Mouse (Mus musculus): ENCODE data around the gene Ccser2.
A peak's percentile ranks its signal among the peaks of the same experiment; 100 is the strongest.

The Ccser2 gene

DNA sequence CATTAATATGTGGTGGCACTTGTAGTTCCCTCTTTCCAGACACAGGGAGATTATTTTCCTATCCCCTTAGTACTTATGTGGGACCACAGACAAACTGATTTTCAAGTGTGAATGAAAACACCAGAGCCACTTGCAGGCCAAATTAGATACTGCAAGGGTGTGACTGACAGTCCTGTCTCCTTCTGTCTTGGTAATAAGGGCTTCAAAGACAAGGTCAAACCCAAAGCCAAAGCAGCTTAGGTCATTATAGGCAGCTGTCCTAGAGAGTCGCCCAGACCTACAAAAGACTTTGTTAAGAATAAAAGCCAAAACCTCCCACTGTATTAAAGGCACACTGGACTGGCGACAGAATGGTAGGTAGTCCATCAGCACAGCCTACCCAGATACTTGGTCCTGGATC lies 30.6 kb downstream of the Ccser2 start:
- DNase-seq (ENCODE audit: low spot score) = no peak

DNA sequence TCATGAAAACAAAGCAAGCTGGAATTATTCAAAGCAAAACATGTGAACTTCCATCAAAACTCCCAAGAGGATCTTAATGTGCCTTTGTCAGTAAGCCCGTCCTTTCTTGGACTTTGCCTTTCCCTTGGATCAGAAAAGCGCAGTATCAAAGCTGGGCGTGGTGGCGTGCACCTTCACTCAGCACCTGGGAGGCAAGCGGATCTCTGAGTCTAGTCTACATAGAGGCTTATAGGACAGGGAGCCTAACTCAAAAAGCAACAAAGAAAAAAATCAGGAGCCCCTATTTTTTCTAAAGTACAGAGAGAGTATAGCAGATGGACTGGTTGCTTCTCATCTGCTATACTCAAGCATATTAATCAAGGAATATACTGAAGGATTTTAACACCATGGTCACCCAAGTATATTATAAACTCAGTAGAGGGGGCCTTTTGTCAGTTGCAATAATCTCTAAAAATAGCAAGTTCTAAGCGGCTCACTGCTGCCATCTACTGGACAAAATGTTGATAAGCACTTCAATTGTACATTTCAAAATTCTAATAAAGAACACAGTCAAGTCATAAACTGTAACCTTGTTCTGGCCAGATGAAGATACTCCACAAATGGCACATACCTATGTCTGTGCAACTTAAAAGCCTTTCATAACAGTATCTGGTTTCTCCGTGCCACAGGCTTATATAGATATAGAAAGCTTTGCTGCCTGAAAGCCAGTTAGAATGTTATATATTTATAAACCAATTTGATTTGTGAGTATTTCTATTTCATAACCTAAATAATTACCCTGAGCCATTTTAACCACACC lies 31.3 kb downstream of the Ccser2 start:
- peak; percentile 62 for DNase-seq (ENCODE audit: low spot score)

DNA sequence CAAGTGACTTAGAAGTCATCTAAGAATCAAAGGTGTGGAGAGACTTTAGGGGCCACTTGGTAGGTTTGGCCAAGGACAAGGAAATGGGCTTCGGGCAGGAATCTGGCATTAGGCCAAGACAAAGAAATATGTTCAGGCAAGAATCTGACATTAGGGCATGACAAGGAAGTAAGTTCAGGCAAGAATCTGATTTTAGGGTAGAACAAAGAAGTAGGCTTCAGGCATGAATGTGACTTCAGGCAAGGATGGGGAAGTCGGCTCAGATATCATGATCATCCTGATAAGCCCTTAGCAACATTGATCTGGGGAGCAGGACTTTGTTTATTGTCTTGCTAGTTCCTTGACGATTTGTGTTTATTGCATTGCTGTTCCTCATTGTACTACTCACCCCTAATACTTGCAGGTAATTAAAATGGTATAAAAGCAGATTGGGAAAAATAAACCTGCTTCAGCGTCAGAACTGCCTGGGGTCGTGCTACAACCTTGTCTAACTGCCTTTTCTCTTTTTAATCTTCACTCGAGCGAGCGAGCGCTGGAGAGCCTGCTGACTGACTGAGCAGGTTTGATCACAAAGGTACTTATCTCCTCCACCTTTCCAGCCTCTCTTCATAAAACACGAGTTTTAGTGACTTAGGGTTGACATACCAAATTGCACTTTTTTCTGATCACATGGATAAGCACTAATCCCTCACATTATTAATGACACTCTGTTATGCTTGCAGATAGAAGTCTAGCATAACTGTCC lies 35.8 kb downstream of the Ccser2 start:
- DNase-seq (ENCODE audit: low spot score) = no peak

DNA sequence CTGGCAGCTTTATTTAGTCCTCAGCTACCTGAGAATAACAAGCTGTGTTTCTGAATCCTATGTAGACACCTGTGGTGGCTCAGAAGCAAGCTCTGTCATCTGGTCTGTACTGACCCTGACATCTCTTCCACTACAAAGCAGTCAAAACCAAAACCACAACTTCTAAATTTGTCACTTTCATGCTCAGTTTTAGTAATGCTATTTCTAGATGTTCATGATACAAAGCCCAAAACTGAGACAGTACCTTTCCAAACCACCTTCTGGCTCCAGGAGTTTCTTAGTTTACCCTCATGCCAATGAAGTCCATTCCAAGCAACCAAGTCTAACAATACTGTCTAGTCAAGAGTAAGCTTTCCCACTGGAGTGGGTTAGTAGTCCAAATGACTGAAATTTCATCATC lies 36.5 kb downstream of the Ccser2 start:
- no peak for DNase-seq (ENCODE audit: low spot score)

DNA sequence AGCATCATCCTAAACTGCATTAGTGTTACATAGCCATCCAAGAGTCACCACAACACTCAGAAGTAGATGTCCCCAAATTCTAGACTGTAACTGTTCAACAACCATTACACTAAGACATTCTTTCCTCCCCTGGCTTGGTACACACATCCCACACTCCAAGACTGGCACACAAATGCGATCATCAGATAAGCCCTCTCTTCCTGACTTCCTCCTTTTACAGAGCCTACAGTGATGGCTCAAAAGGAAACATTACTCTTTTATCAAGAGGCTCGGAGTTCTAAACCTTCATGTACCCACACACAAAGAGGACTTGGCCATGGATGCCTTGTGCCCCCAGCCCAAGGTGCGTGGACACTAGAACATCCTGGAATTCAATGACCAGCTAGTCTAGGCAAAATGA lies 45.2 kb downstream of the Ccser2 start:
- no peak for DNase-seq (ENCODE audit: low spot score)

DNA sequence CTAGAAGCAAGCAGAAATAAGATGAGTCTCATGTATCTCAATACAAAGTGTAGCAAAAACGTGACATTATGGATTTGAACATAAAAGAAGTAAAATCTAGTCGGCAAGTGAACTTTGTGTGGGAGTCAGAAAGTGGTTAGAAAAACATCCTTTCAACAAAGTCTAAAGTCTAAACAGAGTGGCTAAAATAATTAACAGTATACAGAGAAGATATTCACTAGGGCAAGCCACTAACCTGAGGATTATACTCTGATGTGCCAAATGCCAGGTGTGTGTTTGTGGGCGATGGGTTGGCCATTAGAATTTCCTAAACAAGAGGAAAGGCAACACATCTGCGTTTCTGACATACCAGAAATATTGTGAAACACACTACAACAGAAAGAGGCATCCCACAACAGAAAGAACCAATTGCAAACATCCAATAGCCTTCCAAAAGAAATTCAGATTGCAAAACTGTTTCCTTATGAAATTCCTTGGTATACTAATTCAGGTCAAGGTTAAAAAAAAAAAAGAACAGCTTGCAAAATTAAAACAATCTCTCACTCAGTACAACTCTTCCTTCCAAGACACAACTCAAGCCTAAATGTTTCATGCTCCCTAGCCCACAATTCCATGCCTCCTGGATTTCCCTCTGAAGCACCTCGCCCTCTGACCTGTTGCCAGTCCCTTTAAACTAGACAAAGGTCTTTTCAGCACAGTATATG lies 47.1 kb downstream of the Ccser2 start:
- DNase-seq (ENCODE audit: low spot score) = no peak

DNA sequence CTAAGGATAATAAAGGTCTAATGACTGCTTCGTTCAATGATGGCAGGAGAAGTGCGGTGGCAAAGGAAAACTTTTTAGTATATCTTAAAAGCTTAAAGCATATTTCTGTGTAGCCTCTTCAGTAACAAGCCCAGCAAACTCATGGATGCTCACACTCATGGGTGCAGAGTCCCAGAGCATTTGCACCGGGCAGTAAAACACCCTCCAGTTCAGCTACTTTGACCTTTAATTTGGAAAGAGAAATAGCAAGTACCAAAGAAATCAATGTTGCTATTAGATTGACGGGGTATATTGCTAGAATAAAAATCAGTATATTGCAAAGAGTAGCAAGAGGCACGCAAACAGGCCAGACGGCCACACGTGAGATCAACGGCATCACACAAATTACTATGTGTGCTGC lies 48.7 kb downstream of the Ccser2 start:
- no peak for DNase-seq (ENCODE audit: low spot score)

DNA sequence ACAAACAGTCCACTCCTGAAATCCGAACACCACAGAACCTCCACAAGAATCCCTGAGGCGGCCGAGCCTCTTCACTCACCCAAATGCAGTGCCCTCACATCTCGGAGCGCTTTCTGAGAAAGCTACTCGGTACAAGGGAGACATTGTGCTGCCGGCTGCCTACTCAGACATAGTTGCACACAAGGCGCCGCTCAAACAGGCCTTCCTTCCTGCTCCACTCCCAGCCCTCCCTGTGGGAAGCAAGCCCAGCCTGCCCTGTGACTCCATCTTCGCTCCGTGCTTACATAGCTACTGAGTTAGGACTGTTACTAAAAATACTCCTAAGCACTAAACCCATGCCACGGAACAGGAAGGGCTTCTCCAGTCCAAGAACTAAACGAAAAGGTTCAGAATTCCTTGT lies 49.4 kb downstream of the Ccser2 start:
- peak; percentile 61 for DNase-seq (ENCODE audit: low spot score)

DNA sequence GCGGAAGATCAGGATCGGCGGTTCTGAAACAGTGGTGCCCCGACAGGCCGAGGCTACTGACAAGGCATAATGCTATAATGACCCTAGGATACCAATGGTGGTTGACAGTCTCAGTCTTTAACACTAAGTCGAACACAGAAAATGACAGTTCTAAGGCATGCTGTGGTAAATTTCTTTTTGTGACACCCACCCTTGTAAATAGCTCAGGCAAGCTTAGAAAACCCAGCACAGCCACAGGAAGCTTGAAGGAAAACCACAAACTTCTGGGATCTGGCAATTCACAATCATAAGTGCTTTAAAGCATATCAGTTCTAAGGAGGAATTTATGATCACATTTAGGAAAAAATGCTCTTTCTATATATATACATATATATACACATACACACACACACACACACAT lies 53.4 kb downstream of the Ccser2 start:
- DNase-seq (ENCODE audit: low spot score) = no peak

DNA sequence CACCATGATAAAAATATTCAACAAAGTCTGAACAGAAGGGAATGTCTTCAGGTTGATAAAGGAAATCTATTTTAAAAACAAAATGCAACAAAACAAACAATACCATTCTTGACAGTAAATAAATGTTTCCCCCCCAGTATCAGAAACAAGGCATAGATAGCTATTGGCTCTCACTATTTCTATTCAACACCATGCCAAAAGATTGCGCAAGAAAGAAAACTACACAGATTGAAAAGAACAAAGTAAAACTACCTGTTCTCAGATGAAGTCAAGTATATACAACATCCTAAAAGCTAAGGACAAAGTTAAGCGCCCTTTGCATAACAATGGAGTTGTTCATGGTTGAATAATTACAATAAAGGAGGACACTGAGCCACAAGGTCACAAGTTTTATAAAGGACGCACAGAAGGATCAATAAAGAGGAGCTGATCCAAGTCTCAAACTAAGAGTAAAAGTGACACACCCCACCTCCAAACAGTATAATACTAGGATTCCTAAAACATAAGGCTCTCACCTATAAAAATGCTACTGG lies 54.0 kb downstream of the Ccser2 start:
- no peak for DNase-seq (ENCODE audit: low spot score)

DNA sequence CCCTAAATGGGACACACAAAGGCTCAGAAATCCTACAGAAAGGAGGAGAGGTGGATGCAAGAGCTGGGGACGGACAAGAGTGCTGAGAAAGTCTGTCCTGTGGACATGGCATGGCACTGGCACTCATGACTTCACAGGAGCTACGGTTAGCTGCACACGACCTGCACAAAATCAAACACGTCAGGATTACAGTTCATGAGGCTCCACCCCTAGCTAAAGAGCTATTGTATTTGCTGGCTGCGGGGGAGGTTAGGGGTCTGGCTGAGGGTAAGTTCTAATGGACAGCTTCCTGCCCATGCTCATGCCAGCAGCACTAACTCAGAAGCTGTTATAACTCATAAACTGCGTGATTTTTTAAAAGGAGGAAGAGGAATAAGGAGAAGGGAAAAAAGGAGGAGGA lies 56.8 kb downstream of the Ccser2 start:
- peak; percentile 11 for DNase-seq (ENCODE audit: low spot score)

DNA sequence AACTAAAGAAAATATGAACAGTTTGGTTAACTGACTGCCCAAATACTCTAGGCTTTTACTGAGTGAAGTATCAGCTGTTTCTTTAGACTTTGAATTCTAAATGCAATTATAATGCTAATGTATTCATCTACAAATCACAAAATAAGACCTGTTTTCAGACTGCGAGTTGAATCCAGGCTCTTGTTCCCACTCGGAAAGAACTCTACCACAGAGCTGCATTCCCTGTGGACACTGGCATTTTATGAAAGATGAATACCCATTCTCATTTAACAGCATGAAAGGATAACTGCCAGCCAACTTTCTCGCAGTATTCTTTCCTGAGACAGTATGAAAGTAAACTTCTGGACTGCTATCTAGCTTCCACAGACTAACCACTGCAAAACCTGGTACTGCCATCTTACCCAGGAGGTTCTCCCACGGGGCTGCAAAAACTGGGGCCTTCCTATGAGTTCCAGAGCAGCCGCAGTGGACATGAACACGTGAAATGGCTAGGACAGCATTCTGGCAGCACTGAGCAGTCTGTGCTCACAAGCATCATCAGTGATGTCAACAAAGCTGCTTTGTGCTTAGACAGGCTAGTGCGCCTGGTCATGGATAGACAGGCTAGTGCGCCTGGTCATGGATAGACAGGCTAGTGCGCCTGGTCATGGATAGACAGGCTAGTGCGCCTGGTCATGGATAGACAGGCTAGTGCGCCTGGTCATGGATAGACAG lies 62.6 kb downstream of the Ccser2 start:
- DNase-seq (ENCODE audit: low spot score) = no peak

DNA sequence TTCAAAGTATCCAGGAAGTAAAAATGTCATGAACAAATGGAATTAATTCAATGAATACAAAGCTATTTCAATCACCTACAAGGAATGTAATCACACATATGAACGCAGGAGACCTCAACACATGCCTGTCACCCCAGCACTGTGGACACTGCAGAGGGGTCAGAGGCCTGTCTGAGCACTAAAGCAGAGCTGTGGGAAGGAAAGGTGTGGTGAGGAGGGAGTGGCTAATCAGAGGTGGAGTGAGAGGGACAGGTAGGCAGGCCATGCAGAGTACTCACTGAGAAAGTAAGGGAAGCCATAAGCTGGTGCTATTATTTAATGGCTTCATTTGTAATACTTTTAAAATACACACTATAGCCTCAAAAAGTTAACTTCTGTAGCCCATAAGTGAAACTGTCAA lies 64.4 kb downstream of the Ccser2 start:
- DNase-seq (ENCODE audit: low spot score) = no peak

DNA sequence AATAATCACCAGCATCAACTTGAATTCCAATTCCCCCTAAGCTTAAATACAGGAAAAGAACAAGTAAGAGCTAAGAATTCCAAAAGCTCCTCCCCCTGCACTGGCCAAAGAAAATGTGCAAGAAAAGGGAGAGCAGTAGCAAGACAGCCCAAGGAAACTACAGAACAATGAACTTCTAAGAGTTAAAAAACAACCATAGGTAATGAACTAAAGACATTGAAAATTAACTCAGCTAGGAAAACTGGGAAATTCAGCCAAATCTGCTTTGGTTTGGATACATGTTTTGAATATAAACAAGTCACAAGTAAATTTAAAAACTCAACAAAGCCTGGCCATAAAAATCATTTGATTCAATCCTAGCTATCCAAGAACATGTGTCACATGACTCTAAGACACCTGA lies 67.7 kb downstream of the Ccser2 start:
- DNase-seq (ENCODE audit: low spot score) = no peak

DNA sequence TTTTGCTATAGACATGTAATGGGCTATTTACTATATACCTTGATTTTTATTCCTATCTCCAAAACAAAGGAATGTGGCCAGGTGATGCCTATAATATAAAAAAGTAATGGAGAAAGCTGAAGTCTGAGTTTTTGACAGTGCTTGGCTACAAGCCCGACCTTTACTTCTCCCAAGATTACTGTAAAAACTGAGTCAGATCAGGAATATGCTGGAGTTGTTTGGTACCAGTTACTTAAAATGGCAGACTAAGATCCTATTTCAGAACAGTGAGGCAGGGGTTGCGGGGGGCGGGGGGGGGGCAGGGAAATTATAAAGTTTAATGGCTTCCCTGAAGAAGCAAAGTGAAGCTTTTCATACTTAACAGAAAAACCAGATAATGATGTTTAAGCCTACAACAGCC lies 73.9 kb downstream of the Ccser2 start:
- no peak for DNase-seq (ENCODE audit: low spot score)

DNA sequence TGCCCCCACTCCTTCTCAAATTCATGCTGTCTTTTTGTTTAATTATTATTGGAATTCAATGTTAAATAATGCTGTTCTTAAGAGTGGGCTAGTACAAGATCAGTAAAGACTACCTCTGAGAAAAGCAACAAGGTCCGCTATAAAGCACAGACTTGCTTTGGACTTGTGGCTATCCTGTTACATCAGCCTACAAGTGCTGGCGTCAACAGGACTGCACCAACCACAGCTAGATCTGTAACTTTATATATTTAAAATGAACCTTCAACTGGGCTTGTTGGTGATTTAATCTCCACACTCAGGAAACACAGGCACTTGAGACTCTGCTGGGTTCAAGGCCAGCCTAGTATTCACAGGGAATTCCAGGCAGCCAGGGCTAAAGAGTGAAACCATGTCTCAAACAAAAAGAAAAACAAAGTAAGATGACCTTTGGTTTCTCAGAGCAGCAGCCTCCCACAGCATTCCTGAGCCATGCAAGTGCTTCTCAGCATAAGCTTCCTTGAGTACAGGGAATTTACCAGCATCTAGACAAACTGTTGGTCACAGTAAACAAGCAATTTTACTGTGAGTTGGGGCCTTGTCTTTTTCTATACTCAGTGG lies 75.7 kb downstream of the Ccser2 start:
- peak; percentile 16 for DNase-seq (ENCODE audit: low spot score)

DNA sequence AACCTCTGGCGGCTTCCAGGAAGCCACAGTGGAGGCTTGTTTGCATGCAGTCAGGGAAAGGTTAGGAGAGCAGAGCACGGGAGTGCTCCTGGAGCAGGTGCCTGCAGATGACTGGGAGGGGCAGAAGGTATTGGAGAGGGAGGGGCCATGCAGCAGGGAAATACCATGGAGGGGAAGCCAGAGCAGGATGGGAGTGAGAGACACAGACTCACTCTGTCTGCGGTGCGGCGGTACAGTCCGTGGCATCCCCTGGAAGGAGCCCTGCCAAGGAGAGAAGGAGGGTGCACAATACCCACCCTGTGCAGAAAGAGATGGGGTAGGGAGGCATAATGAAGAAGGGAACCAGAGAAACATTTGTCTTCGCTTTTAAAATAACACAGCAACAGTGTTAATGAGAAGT lies 78.4 kb downstream of the Ccser2 start:
- DNase-seq (ENCODE audit: low spot score) = no peak

DNA sequence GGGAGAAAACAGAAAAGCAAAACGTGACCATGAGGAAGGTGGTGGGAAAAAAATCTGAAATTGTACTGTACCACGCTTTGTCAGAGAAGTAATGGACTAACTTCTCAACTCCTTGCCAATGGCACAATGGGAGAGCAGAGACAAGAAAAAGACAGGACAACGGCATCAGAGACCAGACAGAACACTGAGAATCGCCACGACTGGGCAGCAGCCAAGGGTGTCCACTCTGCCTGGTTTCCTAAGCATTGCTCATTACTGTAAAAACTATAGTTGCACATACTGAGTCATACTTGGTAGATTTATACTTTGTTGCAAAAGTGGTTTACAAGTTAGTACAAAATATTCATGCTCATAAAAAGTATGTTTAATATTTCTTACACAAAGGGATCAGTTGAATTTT lies 82.9 kb downstream of the Ccser2 start:
- DNase-seq (ENCODE audit: low spot score) = no peak

DNA sequence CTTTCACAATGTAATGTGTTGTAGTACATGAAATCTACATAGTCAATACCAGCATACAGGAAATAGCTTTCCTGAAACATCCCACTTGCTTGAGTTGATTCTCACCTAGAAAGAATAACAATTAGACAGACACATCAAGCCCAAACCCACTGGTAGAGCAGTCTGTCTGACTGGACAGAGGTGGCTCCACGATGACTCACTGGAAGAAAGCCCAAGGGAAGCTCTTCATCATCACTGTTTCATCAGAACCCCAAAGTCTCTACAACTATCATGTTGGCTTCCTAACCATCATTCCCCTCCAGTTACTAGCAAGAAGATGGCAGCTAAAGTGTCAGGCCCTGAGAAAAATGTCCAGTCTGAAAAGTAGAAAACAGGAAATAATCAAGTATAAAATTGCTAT lies 83.5 kb downstream of the Ccser2 start:
- DNase-seq (ENCODE audit: low spot score) = no peak

DNA sequence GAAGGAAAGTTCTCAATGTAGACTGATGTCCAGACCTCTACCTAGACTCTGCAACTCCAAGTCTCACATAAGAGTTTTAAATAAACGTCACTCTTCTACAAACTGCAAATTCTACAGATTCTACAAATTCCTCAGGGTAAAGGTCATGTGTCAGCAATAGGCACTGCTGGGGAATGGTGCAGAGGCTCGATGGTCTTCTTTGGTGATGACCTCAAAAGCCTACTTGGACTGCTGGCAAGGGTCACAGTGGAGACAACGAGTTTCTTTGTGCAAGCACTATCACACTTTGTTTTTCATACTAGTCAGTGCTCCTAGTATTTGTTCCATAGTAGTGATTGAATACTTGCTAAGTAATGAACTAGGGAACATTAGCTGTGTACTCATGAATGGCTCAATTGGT lies 85.0 kb downstream of the Ccser2 start:
- no peak for DNase-seq (ENCODE audit: low spot score)

DNA sequence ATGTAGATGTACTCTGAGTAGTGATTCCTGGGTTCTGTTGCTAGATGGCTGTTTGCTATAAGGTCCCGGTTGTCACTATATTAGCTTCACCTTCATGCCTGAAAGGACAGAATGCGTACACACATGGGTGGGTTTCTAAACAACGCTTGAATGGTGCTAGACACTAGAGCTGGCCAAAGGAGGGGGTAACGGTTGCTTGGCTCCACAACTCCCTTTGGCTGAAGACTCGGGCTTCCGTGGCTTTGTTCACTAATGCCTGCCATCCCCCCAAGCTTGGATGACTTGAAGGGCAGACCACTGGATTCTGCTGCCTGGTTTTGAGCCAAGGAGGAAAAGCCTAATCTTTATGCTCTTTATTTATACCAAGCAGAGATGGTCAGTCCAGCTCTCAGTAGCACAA lies 98.3 kb downstream of the Ccser2 start:
- no peak for DNase-seq (ENCODE audit: low spot score)
